Mouse (Mus musculus): Measurements from ENCODE around the gene Il22ra1. TPM values are rescaled to one million over a fixed set of nuclear protein-coding genes. Genes with fewer than 3 reads are reported as not detected.

Il22ra1 gene
- polyA plus RNA-seq, 1 experiment: 0.40 TPM

DNA sequence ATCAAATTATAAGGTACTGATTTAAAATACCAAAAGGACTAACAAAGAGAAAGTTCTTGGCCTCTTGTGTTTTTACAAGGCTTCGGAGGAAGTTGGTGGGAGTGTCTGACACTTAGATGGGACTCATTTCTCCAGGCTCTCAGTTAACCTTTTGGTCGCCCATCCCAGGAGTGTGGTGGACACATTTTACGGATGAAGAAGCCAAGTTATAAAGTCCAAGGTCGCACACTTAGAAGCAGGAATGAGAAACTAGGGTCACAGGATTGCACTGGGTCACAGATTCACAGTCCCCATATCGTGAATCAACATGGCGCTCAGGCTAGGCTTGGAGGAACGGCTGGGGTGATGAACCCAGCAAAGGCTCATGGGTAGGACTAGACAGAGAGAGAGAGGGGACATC, 33.6 kb downstream of the Il22ra1 start:
- Histone ChIP-seq H3K27me3 (ENCODE audit: control insufficient read depth, insufficient read depth, low read length) (no peaks in the 10 kb centered on the region), H3K4me3 (ENCODE audit: control insufficient read depth, insufficient read depth, low read length) (no peak overlapping the region), H3K27ac (ENCODE audit: control insufficient read depth, insufficient read depth, low read length) (no peak overlapping the region), H3K36me3 (ENCODE audit: control insufficient read depth, insufficient read depth, low read length) (no peaks in the 10 kb centered on the region), H3K4me1 (replicated peaks; ENCODE audit: control insufficient read depth, insufficient read depth, low read length) (peaks cover 4% of the 10 kb centered on the region)
- WGBS: 97% methylated on average over 7 of the region's 7 CpGs
- no peak for DNase-seq
- no peak for TF ChIP-seq POLR2A (IDR thresholded peaks at IDR 0.05; ENCODE audit: control insufficient read depth, extremely low read depth, insufficient read depth, low read length, poor library complexity)
- TF ChIP-seq CTCF (IDR thresholded peaks at IDR 0.05; ENCODE audit: borderline replicate concordance, control insufficient read depth, extremely low read depth, insufficient read depth, low read length, poor library complexity): no peak

DNA sequence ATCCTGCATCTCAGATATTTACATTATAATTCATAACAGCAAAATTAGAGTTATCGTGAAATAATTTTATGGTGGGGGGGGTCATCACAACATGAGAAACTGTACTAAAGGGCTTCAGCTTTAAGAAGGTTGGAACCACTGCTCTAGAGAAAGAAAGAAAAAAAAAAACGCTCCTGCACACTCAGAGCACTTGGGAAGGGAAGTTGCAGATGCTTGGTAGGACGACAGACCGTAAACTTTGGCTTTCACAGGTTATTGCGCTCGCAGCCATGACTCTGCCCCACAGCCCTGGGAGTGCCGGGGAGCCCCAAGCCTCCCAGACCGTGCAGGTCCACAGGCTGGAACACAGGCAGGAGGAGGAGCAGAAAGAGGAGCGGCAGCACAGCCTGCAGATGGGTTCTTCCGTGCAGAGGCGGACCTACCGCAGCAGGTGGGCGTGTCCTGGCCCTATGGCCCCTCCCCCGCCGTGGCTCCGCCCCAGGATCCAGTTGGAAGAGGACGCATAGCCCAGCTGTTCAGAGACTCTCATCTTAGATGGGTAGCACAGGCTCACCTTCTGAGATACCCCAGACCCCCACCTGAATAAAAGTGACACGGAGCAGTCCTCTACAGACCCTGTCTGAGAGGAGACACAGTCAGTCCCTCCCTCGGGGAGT, 34.4 kb downstream of the Il22ra1 start:
- H3K4me3 ChIP-seq (ENCODE audit: control insufficient read depth, insufficient read depth, low read length): peak overlapping the region; percentile 16
- no peaks in the 10 kb centered on the region for H3K27me3 ChIP-seq (ENCODE audit: control insufficient read depth, insufficient read depth, low read length)
- 9% methylated on average over 19 of the region's 19 CpGs for WGBS
- H3K36me3 ChIP-seq (ENCODE audit: control insufficient read depth, insufficient read depth, low read length): no peaks in the 10 kb centered on the region
- DNase-seq: peak; percentile 51
- H3K27ac ChIP-seq (ENCODE audit: control insufficient read depth, insufficient read depth, low read length): no peak overlapping the region
- H3K4me1 ChIP-seq (replicated peaks; ENCODE audit: control insufficient read depth, insufficient read depth, low read length): peaks cover 4% of the 10 kb centered on the region
- TF ChIP-seq CTCF (IDR thresholded peaks at IDR 0.05; ENCODE audit: borderline replicate concordance, control insufficient read depth, extremely low read depth, insufficient read depth, low read length, poor library complexity): no peak
- no peak for TF ChIP-seq POLR2A (IDR thresholded peaks at IDR 0.05; ENCODE audit: control insufficient read depth, extremely low read depth, insufficient read depth, low read length, poor library complexity)

DNA sequence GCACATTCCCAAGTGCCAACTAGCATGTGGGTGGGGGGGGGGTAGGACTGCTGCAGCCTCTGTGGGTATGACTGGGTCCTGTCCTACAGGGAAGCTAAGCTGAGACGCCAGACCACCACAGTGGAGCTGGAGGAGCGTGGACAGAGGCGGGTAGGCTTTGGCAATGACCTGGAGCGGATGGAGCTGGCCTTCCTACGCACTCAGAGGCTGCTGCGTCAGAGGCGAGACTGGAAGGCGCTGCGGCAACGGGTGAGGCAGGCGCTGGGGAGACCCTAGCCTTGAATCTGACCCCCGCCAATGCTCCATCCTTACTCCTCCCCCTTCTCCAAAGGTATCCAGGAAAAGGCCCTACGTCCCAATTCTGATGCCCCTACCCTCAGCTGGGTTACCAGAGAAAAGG, 36.7 kb downstream of the Il22ra1 start:
- Histone ChIP-seq H3K27me3 (ENCODE audit: control insufficient read depth, insufficient read depth, low read length) (no peaks in the 10 kb centered on the region), H3K36me3 (ENCODE audit: control insufficient read depth, insufficient read depth, low read length) (no peaks in the 10 kb centered on the region), H3K4me3 (ENCODE audit: control insufficient read depth, insufficient read depth, low read length) (no peak overlapping the region), H3K27ac (ENCODE audit: control insufficient read depth, insufficient read depth, low read length) (no peak overlapping the region), H3K4me1 (replicated peaks; ENCODE audit: control insufficient read depth, insufficient read depth, low read length) (no peaks in the 10 kb centered on the region; the same call in 1 of the 2 replicates)
- TF ChIP-seq POLR2A (IDR thresholded peaks at IDR 0.05; ENCODE audit: control insufficient read depth, extremely low read depth, insufficient read depth, low read length, poor library complexity): no peak
- no peak for TF ChIP-seq CTCF (IDR thresholded peaks at IDR 0.05; ENCODE audit: borderline replicate concordance, control insufficient read depth, extremely low read depth, insufficient read depth, low read length, poor library complexity)
- DNase-seq: no peak
- 97% methylated on average over 10 of the region's 13 CpGs for WGBS

DNA sequence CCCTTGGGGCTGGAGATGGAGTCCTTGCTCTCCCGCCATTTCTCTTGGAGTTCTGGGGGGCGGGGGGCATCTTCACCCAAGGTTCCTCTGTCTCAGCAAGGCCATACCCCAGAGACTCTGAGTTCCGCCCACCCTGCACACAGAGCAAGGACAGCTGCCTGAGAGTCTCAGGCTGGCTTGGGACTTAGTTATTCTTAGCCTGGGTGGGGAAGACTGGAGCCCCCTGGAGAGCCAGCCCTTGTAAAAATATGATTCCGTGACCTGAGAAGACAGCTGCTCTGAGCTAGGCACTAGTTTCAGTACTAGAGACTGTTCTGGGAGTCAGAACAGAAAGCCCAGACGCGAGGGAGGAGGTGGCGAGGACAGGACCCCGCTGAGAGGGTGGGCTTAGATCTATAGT, 37.7 kb downstream of the Il22ra1 start:
- 84% methylated on average over 8 of the region's 8 CpGs for WGBS
- TF ChIP-seq POLR2A (IDR thresholded peaks at IDR 0.05; ENCODE audit: control insufficient read depth, extremely low read depth, insufficient read depth, low read length, poor library complexity): no peak
- Histone ChIP-seq H3K27ac (ENCODE audit: control insufficient read depth, insufficient read depth, low read length) (no peak overlapping the region), H3K27me3 (ENCODE audit: control insufficient read depth, insufficient read depth, low read length) (no peaks in the 10 kb centered on the region), H3K4me3 (ENCODE audit: control insufficient read depth, insufficient read depth, low read length) (no peak overlapping the region), H3K4me1 (replicated peaks; ENCODE audit: control insufficient read depth, insufficient read depth, low read length) (no peaks in the 10 kb centered on the region), H3K36me3 (ENCODE audit: control insufficient read depth, insufficient read depth, low read length) (no peaks in the 10 kb centered on the region)
- no peak for DNase-seq

DNA sequence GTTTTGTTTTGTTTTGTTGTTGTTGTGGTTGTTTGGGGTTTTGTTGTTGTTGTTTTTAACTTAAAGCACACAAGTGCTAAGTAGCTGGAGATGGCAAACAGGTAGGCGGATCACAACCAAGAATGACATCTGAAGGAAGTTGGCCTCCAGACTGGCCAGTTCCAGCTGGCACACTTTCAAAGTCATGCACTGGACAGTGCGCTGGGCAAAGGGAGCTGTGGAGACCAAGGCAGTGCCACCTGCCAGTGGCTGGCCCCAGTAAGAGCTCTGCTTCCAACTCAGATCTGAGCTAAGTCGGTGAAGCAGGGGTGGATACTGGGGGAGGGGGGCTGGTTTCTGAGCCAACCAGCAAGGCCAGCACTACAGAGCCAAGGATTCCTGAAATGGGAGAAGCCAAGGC, 39.0 kb downstream of the Il22ra1 start:
- H3K4me1 ChIP-seq (replicated peaks; ENCODE audit: control insufficient read depth, insufficient read depth, low read length): no peaks in the 10 kb centered on the region
- TF ChIP-seq POLR2A (IDR thresholded peaks at IDR 0.05; ENCODE audit: control insufficient read depth, extremely low read depth, insufficient read depth, low read length, poor library complexity) (no peak), CTCF (IDR thresholded peaks at IDR 0.05; ENCODE audit: borderline replicate concordance, control insufficient read depth, extremely low read depth, insufficient read depth, low read length, poor library complexity) (no peak)
- H3K27me3 ChIP-seq (ENCODE audit: control insufficient read depth, insufficient read depth, low read length): no peaks in the 10 kb centered on the region
- WGBS: 88% methylated on average over 3 of the region's 3 CpGs
- DNase-seq: no peak
- H3K36me3 ChIP-seq (ENCODE audit: control insufficient read depth, insufficient read depth, low read length): no peaks in the 10 kb centered on the region
- no peak overlapping the region for H3K4me3 ChIP-seq (ENCODE audit: control insufficient read depth, insufficient read depth, low read length)
- no peak overlapping the region for H3K27ac ChIP-seq (ENCODE audit: control insufficient read depth, insufficient read depth, low read length)

DNA sequence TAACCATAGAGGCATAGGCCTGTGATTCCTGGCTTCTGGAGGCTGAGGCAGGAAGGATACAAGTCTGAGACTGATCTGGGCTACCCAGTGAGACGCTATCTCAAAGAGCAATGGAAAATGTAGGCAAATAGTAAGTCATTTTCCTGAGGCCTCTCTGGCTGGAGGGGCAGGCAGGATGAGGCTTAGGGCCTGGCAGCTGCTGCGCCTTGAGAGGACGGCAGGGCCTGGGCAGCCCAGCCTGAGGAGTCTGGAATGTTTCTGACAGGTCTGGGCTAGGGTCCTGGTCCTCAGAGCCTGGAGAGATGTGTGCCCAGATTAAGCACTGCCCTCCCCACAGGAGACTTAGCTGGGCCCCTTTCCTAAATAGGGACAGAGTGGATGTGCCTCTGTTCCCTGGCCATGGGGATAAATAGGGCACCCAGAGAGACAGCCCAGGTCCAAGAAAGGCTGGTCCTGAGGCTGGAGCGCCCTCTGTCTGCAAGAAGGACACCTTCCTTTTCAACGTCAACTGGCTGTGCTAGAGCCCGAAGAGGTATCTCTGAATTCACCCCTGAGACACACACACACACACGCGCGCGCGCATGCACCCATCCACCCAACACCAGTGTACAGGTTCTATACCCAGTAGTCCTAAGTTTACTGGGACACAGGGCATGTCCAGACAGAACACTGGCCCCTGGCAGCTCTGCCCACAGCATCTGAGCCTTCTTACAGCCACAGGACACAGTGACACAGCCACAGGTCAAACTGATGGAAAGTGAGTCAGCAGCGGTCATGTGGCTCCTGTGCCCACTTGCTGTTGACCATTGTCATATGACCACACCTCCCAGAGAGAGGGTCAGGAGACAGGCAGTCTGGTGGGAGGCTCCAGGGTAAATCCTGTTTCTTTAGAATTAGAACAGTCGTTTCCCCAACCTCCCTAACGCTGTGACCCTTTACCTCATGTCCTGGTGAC, 40.9 kb downstream of the Il22ra1 start:
- peak; percentile 30 for DNase-seq
- no peaks in the 10 kb centered on the region for H3K36me3 ChIP-seq (ENCODE audit: control insufficient read depth, insufficient read depth, low read length)
- H3K27me3 ChIP-seq (ENCODE audit: control insufficient read depth, insufficient read depth, low read length): no peaks in the 10 kb centered on the region
- TF ChIP-seq CTCF (IDR thresholded peaks at IDR 0.05; ENCODE audit: borderline replicate concordance, control insufficient read depth, extremely low read depth, insufficient read depth, low read length, poor library complexity) (no peak), POLR2A (IDR thresholded peaks at IDR 0.05; ENCODE audit: control insufficient read depth, extremely low read depth, insufficient read depth, low read length, poor library complexity) (no peak)
- H3K4me3 ChIP-seq (ENCODE audit: control insufficient read depth, insufficient read depth, low read length): no peak overlapping the region
- no peaks in the 10 kb centered on the region for H3K4me1 ChIP-seq (replicated peaks; ENCODE audit: control insufficient read depth, insufficient read depth, low read length)
- no peak overlapping the region for H3K27ac ChIP-seq (ENCODE audit: control insufficient read depth, insufficient read depth, low read length)
- 72% methylated on average over 14 of the region's 14 CpGs for whole genome bisulfite sequencing
